Mouse (Mus musculus) adrenal gland, adult 2 months (tissue): ENCODE data around the gene Gpr22. TPM values are rescaled to one million over a fixed set of nuclear protein-coding genes. Genes with fewer than 3 reads are reported as not detected.

ENCODE experiments used
- DNase-seq: peaks from one replicate; pipeline ENCODE4 v3.0.0; 2021
- polyA plus RNA-seq: library from polyadenylated mRNA; depleted of rRNA; stranded (reverse); fragments of >200 nt; gene quantifications from 2 replicates; pipeline ENCODE4 v1.2.3, GENCODE M21; 2012; rRNA removed
- total RNA-seq, 2 experiments: library from RNA; stranded (reverse); gene quantifications; 2 replicates each; pipeline ENCODE4 v1.2.3; 2021

Gene Gpr22
- total and polyA plus RNA-seq, 3 experiments = 0.38 to 9.7 (median 7.1) TPM

DNA sequence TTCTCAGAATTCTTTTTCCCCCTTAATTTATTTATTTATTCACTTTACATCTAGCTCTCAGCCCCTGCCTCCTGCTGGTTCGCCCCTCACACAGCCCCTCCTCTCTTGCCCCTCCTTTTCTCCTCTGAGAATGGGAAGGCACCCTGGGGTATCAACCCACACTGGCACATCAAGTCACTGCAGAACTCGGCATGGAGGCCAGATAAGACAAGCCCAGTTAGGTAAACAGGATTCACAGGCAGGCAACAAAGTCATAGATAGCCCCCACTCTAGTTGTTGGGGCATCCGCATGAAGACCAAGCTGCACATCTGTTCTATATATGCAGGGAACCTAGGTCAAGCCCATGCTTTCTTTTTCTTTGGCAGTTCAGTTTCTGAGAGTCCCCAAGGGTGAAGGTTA, 46.6 kb downstream of the Gpr22 start:
- no peak for DNase-seq

DNA sequence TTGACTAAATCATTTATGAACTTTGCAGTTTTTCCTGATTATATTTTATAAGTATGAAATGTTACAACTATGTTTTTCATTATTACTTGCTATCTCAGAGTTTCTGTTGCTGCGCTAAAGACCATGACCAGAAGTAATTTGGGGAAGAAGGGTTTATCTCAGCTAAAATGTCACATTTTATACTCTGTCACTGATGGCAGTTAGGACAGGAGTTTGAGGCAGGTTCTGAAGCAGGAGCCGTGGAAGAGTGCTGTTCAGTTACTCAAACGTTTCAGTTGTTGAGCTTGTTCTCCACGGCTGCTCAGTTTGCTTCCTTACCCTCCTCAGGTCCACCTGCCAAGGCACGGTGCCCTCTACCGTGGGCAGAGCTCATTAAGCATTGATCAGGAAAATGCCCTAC, 47.7 kb downstream of the Gpr22 start:
- no peak for DNase-seq

Other genes with a start within 250 kb of the Gpr22 start
- gene Cbll1, start 214.3 kb downstream of the Gpr22 start, total RNA-seq = 10 to 100 TPM; 16.0 to 21.6 TPM
- gene Cbll1, start 214.3 kb downstream of the Gpr22 start, polyA plus RNA-seq = 2.0 and 3.3 TPM in 2 replicates
- gene Slc26a4, start 154.0 kb downstream of the Gpr22 start, total RNA-seq = 1 to 10 TPM; 2.9 to 8.4 TPM
- gene Slc26a4, start 154.0 kb downstream of the Gpr22 start, polyA plus RNA-seq = 1.3 and 1.9 TPM in 2 replicates
- gene Bcap29, start 79.3 kb downstream of the Gpr22 start, total RNA-seq = 10 to 100 TPM; 20.3 to 27.5 TPM
- gene Bcap29, start 79.3 kb downstream of the Gpr22 start, polyA plus RNA-seq = 0.60 and 0.77 TPM in 2 replicates
- gene Dus4l, start 59.1 kb downstream of the Gpr22 start, total RNA-seq = 1 to 10 TPM; 4.6 to 7.0 TPM
- 0.45 and 0.97 TPM in 2 replicates for gene Dus4l, start 59.1 kb downstream of the Gpr22 start, polyA plus RNA-seq
- gene Cog5, start 59.1 kb downstream of the Gpr22 start, total RNA-seq = 10 to 100 TPM; 38.7 to 40.0 TPM
- 6.1 and 7.7 TPM in 2 replicates for gene Cog5, start 59.1 kb downstream of the Gpr22 start, polyA plus RNA-seq
- gene Hbp1, start 236.6 kb upstream of the Gpr22 start, total RNA-seq = 10 to 100 TPM; 76.4 to 95.2 TPM
- 38.0 and 49.8 TPM in 2 replicates for gene Hbp1, start 236.6 kb upstream of the Gpr22 start, polyA plus RNA-seq